Mouse (Mus musculus) heart, adult 2 months (tissue): Measurements from ENCODE around the gene Ganab. TPM values are rescaled to one million over a fixed set of nuclear protein-coding genes. Genes with fewer than 3 reads are reported as not detected.

Source experiments
- DNase-seq, 2 experiments: peaks; one replicate each; pipeline ENCODE4 v3.0.0; 2021
- H3K27ac ChIP-seq: fragments of 200-600 bp; 2 replicates; pipeline ENCODE4 v1.8.1; 2022
- H3K27me3 ChIP-seq: fragments of 200-500 bp; 2 replicates; pipeline ENCODE4 v1.6.1; 2012; ENCODE audit warnings: mild to moderate bottlenecking, low read length, inconsistent platforms, mixed read lengths; ENCODE audit not compliant: control insufficient read depth, insufficient read depth
- H3K36me3 ChIP-seq: fragments of 200-500 bp; 2 replicates; pipeline ENCODE4 v1.6.1; 2012; ENCODE audit warnings: low read length, inconsistent platforms; ENCODE audit not compliant: control insufficient read depth, insufficient read depth
- H3K4me1 ChIP-seq: fragments of 200-500 bp; 2 replicates; pipeline ENCODE4 v1.6.1; 2011; ENCODE audit warnings: low read length; ENCODE audit not compliant: control insufficient read depth, insufficient read depth
- H3K4me3 ChIP-seq: fragments of 200-600 bp; 2 replicates; pipeline ENCODE4 v1.8.1; 2022
- H3K79me2 ChIP-seq: fragments of 200-500 bp; replicated peaks from 2 replicates; pipeline ENCODE4 v1.6.1; 2012; ENCODE audit warnings: mild to moderate bottlenecking, inconsistent platforms, low read length, moderate library complexity, mixed read lengths; ENCODE audit not compliant: control insufficient read depth, insufficient read depth
- H3K9ac ChIP-seq: fragments of 200-500 bp; 2 replicates; pipeline ENCODE4 v1.6.1; 2012; ENCODE audit warnings: low read depth, mild to moderate bottlenecking, control low read depth, inconsistent platforms, low read length, mixed read lengths
- CTCF ChIP-seq: fragments of 200-600 bp; IDR thresholded peaks from 2 replicates; pipeline ENCODE4 v1.8.1; 2022; ENCODE audit warnings: antibody characterized with exemption, mild to moderate bottlenecking, moderate library complexity
- EP300 ChIP-seq: fragments of 200-500 bp; IDR thresholded peaks from 2 replicates; pipeline ENCODE4 v1.6.1; 2011; ENCODE audit warnings: low read depth, low read length, control low read depth; ENCODE audit not compliant: insufficient read depth
- POLR2A ChIP-seq: fragments of 200-500 bp; IDR thresholded peaks from 2 replicates; pipeline ENCODE4 v1.6.1; 2011; ENCODE audit warnings: mild to moderate bottlenecking, low read depth, low read length, control low read depth; ENCODE audit not compliant: insufficient read depth
- WGBS: fragments of 180-500 bp; shearing (Covaris S2); methylation state at CpG from one replicate; pipeline ENCODE4 v1.1.7; 2018; 5-methylcytosine and 5-hydroxymethylcytosine counted together
- intact Hi-C: fragments of 180-260 bp; cut with DNase I; formaldehyde crosslinking; loops from one replicate; pipeline ENCODE4 v1.15.1; 2025
- polyA plus RNA-seq: library from polyadenylated mRNA; depleted of rRNA; stranded (reverse); fragments of >200 nt; gene quantifications from 2 replicates; pipeline ENCODE4 v1.2.3, GENCODE M21; 2012
- total RNA-seq, 2 experiments: library from RNA; stranded (reverse); gene quantifications; 2 replicates each; pipeline ENCODE4 v1.2.3; 2021

Gene Ganab
- total and polyA plus RNA-seq, 3 experiments, result 50.3 to 54.5 (median 52.5) TPM

GRCm38 (mm10) chr19:8883616-8884015 lies 14.3 kb upstream of the Ganab start, which contains the start of the genes Lbhd1 and Gm49403:
Gene Lbhd1 (plus strand): TSS chr19:8883732.
Gene Gm49403 (plus strand): TSS chr19:8883930.
- no peaks in the 10 kb centered on the region; the same call in 1 of the 2 replicates for H3K79me2 ChIP-seq
- intact Hi-C loops, result no loop called here
- no peaks in the 10 kb centered on the region for H3K27me3 ChIP-seq
- H3K4me3 ChIP-seq, result no peak within 1 kb of the TSS
- 57% methylated on average over 3 of the region's 3 CpGs for WGBS
- no peak within 1 kb of the TSS for H3K9ac ChIP-seq
- H3K4me1 ChIP-seq, result peaks cover 7% of the 10 kb centered on the region
- TF ChIP-seq EP300 (no peak), CTCF (no peak), POLR2A (no peak)
- peaks cover 6% of the 10 kb centered on the region for H3K36me3 ChIP-seq
- no peak within 1 kb of the TSS for H3K27ac ChIP-seq
- no peak for DNase-seq

- no peaks in the 10 kb centered on the region; the same call in 1 of the 2 replicates for H3K36me3 ChIP-seq
- H3K4me1 ChIP-seq, result peaks cover 3% of the 10 kb centered on the region; the same call in 1 of the 2 replicates
- H3K4me3 ChIP-seq, result no peak overlapping the region
- no peaks in the 10 kb centered on the region; the same call in 1 of the 2 replicates for H3K79me2 ChIP-seq
- WGBS, result 29% methylated on average over 1 of the region's 1 CpGs
- H3K27me3 ChIP-seq, result no peaks in the 10 kb centered on the region
- no peak for DNase-seq
- H3K27ac ChIP-seq, result no peak overlapping the region
- no peak overlapping the region for H3K9ac ChIP-seq
- no peak for TF ChIP-seq POLR2A
- no peak for TF ChIP-seq CTCF
- TF ChIP-seq EP300, result no peak
- intact Hi-C loops, result no loop called here
Measured at GRCm38 (mm10) chr19:8886916-8887584, 10.8 kb upstream of the Ganab start.

GRCm38 (mm10) chr19:8887585-8888463 lies 10.0 kb upstream of the Ganab start:
- H3K36me3 ChIP-seq, result no peaks in the 10 kb centered on the region; the same call in 1 of the 2 replicates
- peaks cover 3% of the 10 kb centered on the region; the same call in 1 of the 2 replicates for H3K4me1 ChIP-seq
- H3K27ac ChIP-seq, result peak overlapping the region; percentile 85
- no peak for DNase-seq
- H3K79me2 ChIP-seq, result no peaks in the 10 kb centered on the region; the same call in 1 of the 2 replicates
- H3K4me3 ChIP-seq, result peak overlapping the region; percentile 73
- intact Hi-C loops, result loop anchor here (2.0 kb wide), 1 partner anchor 17 kb away; the partner anchor contains the start of gene Ubxn1
- H3K9ac ChIP-seq, result peak overlapping the region; percentile 79
- 25% methylated on average over 19 of the region's 19 CpGs for WGBS
- TF ChIP-seq POLR2A, result no peak
- TF ChIP-seq EP300, result no peak
- TF ChIP-seq CTCF, result no peak
- no peaks in the 10 kb centered on the region for H3K27me3 ChIP-seq

- no peaks in the 10 kb centered on the region; the same call in 1 of the 2 replicates for H3K79me2 ChIP-seq
- peak within 1 kb of the TSS; percentile 79 for H3K9ac ChIP-seq
- intact Hi-C loops, result loop anchor here (2.0 kb wide), 1 partner anchor 18 kb away; the partner anchor contains the start of gene Ubxn1
- under 1% methylated on average over 58 of the region's 58 CpGs for WGBS
- H3K27me3 ChIP-seq, result no peaks in the 10 kb centered on the region
- no peaks in the 10 kb centered on the region; the same call in 1 of the 2 replicates for H3K36me3 ChIP-seq
- H3K27ac ChIP-seq, result peak within 1 kb of the TSS; percentile 85
- H3K4me3 ChIP-seq, result peak within 1 kb of the TSS; percentile 73
- peak; percentile 93 to 95 for DNase-seq
- H3K4me1 ChIP-seq, result peaks cover 3% of the 10 kb centered on the region; the same call in 1 of the 2 replicates
- TF ChIP-seq EP300 (0 out of 2 replicates have a peak, but pooled peaks have one; percentile 65), CTCF (no peak), POLR2A (peak; percentile 93)
Measured at GRCm38 (mm10) chr19:8888511-8889385, 9.1 kb upstream of the Ganab start, which contains the start of the genes 1810009A15Rik and Gm49416. Gene 1810009A15Rik (plus strand): TSS chr19:8888853. Gene Gm49416 (plus strand): TSS chr19:8888926.
